Mouse (Mus musculus) heart, adult 8-10 months (tissue): Measurements from ENCODE around the gene Dhx36. TPM values are rescaled to one million over a fixed set of nuclear protein-coding genes. Genes with fewer than 3 reads are reported as not detected.

Experiments
- DNase-seq: peaks from one replicate; pipeline ENCODE4 v3.0.0; 2022; ENCODE audit warnings: low spot score
- total RNA-seq, 4 experiments: library from RNA; stranded (reverse); gene quantifications; 2 replicates each; pipeline ENCODE4 v1.2.4; 2022

The Dhx36 gene
- total RNA-seq, 4 experiments from 2014 or later = 13.8 to 18.9 (median 16.7) TPM

- no peak for DNase-seq
Observed at GRCm38 (mm10) chr3:62418387-62419138, 88.2 kb downstream of the Dhx36 start.

Other genes with a start within 250 kb of the Dhx36 start
- 1 to 10 TPM; 1.8 to 3.9 (median 2.5) TPM for gene Arhgef26, start 168.7 kb downstream of the Dhx36 start, total RNA-seq
- gene Gpr149, start 98.1 kb upstream of the Dhx36 start, total RNA-seq = not detected